Mouse (Mus musculus): ENCODE data around the gene Gp9. TPM values are rescaled to one million over a fixed set of nuclear protein-coding genes. Genes with fewer than 3 reads are reported as not detected.

Gene Gp9
- polyA plus RNA-seq, 1 experiment from 2014 or later = 3.4 TPM

- ATAC-seq (ENCODE audit: insufficient number of reproducible peaks, insufficient read depth, low FRiP score, low read depth) = peak; percentile 41; the same call in 1 of the 2 replicates
- H3K9ac ChIP-seq (ENCODE audit: low read length) = no peak overlapping the region
- no peak overlapping the region for H3K27ac ChIP-seq (replicated peaks in 1 of 2; ENCODE audit: control insufficient read depth in 1 of 2, insufficient read depth in 1 of 2, low read depth in 2 of 2, low read length in 2 of 2)
- no peaks in the 10 kb centered on the region for H3K9me3 ChIP-seq (ENCODE audit: control insufficient read depth, low read length)
- peak overlapping the region in 1 of 2 experiments; percentile 43; a peak in 2 of 4 replicates for H3K4me3 ChIP-seq (ENCODE audit: control insufficient read depth in 1 of 2, insufficient read depth in 1 of 2, low read depth in 1 of 2, low read length in 2 of 2)
- H3K27me3 ChIP-seq (ENCODE audit: control insufficient read depth, insufficient read depth, low read length) = peaks cover 49% of the 10 kb centered on the region
- H3K4me2 ChIP-seq (ENCODE audit: low read length) = peak overlapping the region; percentile 96
- WGBS = 25% methylated on average over 14 of the region's 14 CpGs
- no peaks in the 10 kb centered on the region for H3K36me3 ChIP-seq (ENCODE audit: control insufficient read depth, insufficient read depth, low read length)
- peaks cover 16 to 35% of the 10 kb centered on the region in 2 experiments for H3K4me1 ChIP-seq (ENCODE audit: control insufficient read depth in 2 of 2, insufficient read depth in 2 of 2, low read length in 2 of 2)
Measured at GRCm38 (mm10) chr6:87733131-87733930, 44.5 kb upstream of the Gp9 start.

DNA sequence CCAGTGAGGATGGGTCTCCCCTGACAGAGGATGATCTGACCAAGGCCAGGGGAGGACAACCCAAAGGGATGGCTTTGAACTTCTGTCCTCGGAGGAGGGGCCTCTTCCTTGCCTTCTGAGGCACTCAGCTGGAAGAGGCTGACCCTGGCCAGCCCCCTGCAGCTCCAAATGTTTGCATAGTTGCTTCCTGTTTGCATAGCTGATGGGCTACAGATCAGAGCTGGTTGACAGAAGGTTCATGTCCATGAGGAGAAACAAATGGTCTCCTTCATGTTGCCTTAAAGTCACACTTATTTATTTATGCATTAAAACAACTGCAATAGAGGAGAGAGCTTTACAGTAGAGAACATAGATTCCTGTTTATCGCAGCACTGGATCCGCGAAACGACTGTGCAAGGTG lies 43.7 kb upstream of the Gp9 start:
- ATAC-seq (ENCODE audit: insufficient number of reproducible peaks, insufficient read depth, low FRiP score, low read depth) = no peak
- no peak overlapping the region for H3K27ac ChIP-seq (replicated peaks in 1 of 2; ENCODE audit: control insufficient read depth in 1 of 2, insufficient read depth in 1 of 2, low read depth in 2 of 2, low read length in 2 of 2)
- no peak overlapping the region for H3K4me2 ChIP-seq (ENCODE audit: low read length)
- no peak overlapping the region for H3K9ac ChIP-seq (ENCODE audit: low read length)
- no peak overlapping the region for H3K4me3 ChIP-seq (ENCODE audit: control insufficient read depth in 1 of 2, insufficient read depth in 1 of 2, low read depth in 1 of 2, low read length in 2 of 2)
- peaks cover 16 to 35% of the 10 kb centered on the region in 2 experiments for H3K4me1 ChIP-seq (ENCODE audit: control insufficient read depth in 2 of 2, insufficient read depth in 2 of 2, low read length in 2 of 2)
- 55% methylated on average over 5 of the region's 5 CpGs for WGBS
- no peaks in the 10 kb centered on the region for H3K36me3 ChIP-seq (ENCODE audit: control insufficient read depth, insufficient read depth, low read length)
- peaks cover 44% of the 10 kb centered on the region for H3K27me3 ChIP-seq (ENCODE audit: control insufficient read depth, insufficient read depth, low read length)
- H3K9me3 ChIP-seq (ENCODE audit: control insufficient read depth, low read length) = no peaks in the 10 kb centered on the region

- WGBS = 76% methylated on average over 4 of the region's 4 CpGs
- H3K4me1 ChIP-seq (ENCODE audit: control insufficient read depth in 2 of 2, insufficient read depth in 2 of 2, low read length in 2 of 2) = peaks cover 23 to 28% of the 10 kb centered on the region in 2 experiments
- no peak overlapping the region for H3K4me2 ChIP-seq (ENCODE audit: low read length)
- no peaks in the 10 kb centered on the region for H3K9me3 ChIP-seq (ENCODE audit: control insufficient read depth, low read length)
- ATAC-seq (ENCODE audit: insufficient number of reproducible peaks, insufficient read depth, low FRiP score, low read depth) = no peak
- no peak overlapping the region for H3K9ac ChIP-seq (ENCODE audit: low read length)
- H3K36me3 ChIP-seq (ENCODE audit: control insufficient read depth, insufficient read depth, low read length) = no peaks in the 10 kb centered on the region
- peaks cover 16% of the 10 kb centered on the region for H3K27me3 ChIP-seq (ENCODE audit: control insufficient read depth, insufficient read depth, low read length)
- no peak overlapping the region for H3K27ac ChIP-seq (replicated peaks in 1 of 2; ENCODE audit: control insufficient read depth in 1 of 2, insufficient read depth in 1 of 2, low read depth in 2 of 2, low read length in 2 of 2)
- no peak overlapping the region for H3K4me3 ChIP-seq (ENCODE audit: control insufficient read depth in 1 of 2, insufficient read depth in 1 of 2, low read depth in 1 of 2, low read length in 2 of 2)
Measured at GRCm38 (mm10) chr6:87736923-87737322, 40.9 kb upstream of the Gp9 start.

- no peaks in the 10 kb centered on the region for H3K36me3 ChIP-seq (ENCODE audit: control insufficient read depth, insufficient read depth, low read length)
- H3K4me3 ChIP-seq (ENCODE audit: control insufficient read depth in 1 of 2, insufficient read depth in 1 of 2, low read depth in 1 of 2, low read length in 2 of 2) = no peak overlapping the region
- 67% methylated on average over 4 of the region's 4 CpGs for WGBS
- no peak overlapping the region for H3K9ac ChIP-seq (ENCODE audit: low read length)
- peaks cover 5% of the 10 kb centered on the region for H3K27me3 ChIP-seq (ENCODE audit: control insufficient read depth, insufficient read depth, low read length)
- no peaks in the 10 kb centered on the region for H3K9me3 ChIP-seq (ENCODE audit: control insufficient read depth, low read length)
- no peak for ATAC-seq (ENCODE audit: insufficient number of reproducible peaks, insufficient read depth, low FRiP score, low read depth)
- no peak overlapping the region for H3K27ac ChIP-seq (replicated peaks in 1 of 2; ENCODE audit: control insufficient read depth in 1 of 2, insufficient read depth in 1 of 2, low read depth in 2 of 2, low read length in 2 of 2)
- no peak overlapping the region for H3K4me2 ChIP-seq (ENCODE audit: low read length)
- H3K4me1 ChIP-seq (ENCODE audit: control insufficient read depth in 2 of 2, insufficient read depth in 2 of 2, low read length in 2 of 2) = peaks cover 15 to 19% of the 10 kb centered on the region in 2 experiments
Measured at GRCm38 (mm10) chr6:87737921-87738626, 39.8 kb upstream of the Gp9 start.

GRCm38 (mm10) chr6:87739898-87740297 lies 38.0 kb upstream of the Gp9 start:
- no peak overlapping the region for H3K4me2 ChIP-seq (ENCODE audit: low read length)
- H3K4me3 ChIP-seq (ENCODE audit: control insufficient read depth in 1 of 2, insufficient read depth in 1 of 2, low read depth in 1 of 2, low read length in 2 of 2) = no peak overlapping the region
- no peaks in the 10 kb centered on the region for H3K9me3 ChIP-seq (ENCODE audit: control insufficient read depth, low read length)
- H3K9ac ChIP-seq (ENCODE audit: low read length) = no peak overlapping the region
- ATAC-seq (ENCODE audit: insufficient number of reproducible peaks, insufficient read depth, low FRiP score, low read depth) = no peak
- peak overlapping the region; percentile 25 to 58; a peak in 2 of 4 replicates for H3K27ac ChIP-seq (replicated peaks in 1 of 2; ENCODE audit: control insufficient read depth in 1 of 2, insufficient read depth in 1 of 2, low read depth in 2 of 2, low read length in 2 of 2)
- WGBS = 15% methylated on average over 6 of the region's 6 CpGs
- H3K27me3 ChIP-seq (ENCODE audit: control insufficient read depth, insufficient read depth, low read length) = peaks cover 4% of the 10 kb centered on the region
- H3K4me1 ChIP-seq (ENCODE audit: control insufficient read depth in 2 of 2, insufficient read depth in 2 of 2, low read length in 2 of 2) = peaks cover 6 to 9% of the 10 kb centered on the region in 2 experiments; a peak in 3 of 4 replicates
- H3K36me3 ChIP-seq (ENCODE audit: control insufficient read depth, insufficient read depth, low read length) = no peaks in the 10 kb centered on the region

DNA sequence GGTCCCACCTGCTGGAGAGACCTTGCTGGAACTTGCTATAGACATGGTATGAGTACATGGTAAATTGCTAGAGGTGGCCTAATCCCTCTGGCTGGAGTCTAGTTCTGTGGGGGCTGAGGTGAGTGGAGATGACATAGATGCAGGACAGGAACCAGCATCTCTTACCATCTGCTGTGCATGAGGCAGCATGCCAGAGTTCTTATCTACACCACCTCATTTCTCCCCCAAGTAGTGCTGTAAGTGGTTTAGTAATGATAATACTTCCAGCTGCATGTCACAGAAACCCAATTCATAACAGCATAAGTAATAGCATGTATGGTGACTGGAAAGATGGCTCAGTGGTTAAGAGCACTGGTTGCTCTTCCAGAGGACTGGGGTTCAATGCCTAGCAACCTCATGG lies 37.4 kb upstream of the Gp9 start:
- no peak overlapping the region for H3K4me3 ChIP-seq (ENCODE audit: control insufficient read depth in 1 of 2, insufficient read depth in 1 of 2, low read depth in 1 of 2, low read length in 2 of 2)
- no peak for ATAC-seq (ENCODE audit: insufficient number of reproducible peaks, insufficient read depth, low FRiP score, low read depth)
- H3K4me1 ChIP-seq (ENCODE audit: control insufficient read depth in 2 of 2, insufficient read depth in 2 of 2, low read length in 2 of 2) = peaks cover 6 to 9% of the 10 kb centered on the region in 2 experiments; a peak in 3 of 4 replicates
- H3K27me3 ChIP-seq (ENCODE audit: control insufficient read depth, insufficient read depth, low read length) = peaks cover 4% of the 10 kb centered on the region; the same call in 1 of the 2 replicates
- no peaks in the 10 kb centered on the region for H3K9me3 ChIP-seq (ENCODE audit: control insufficient read depth, low read length)
- no peak overlapping the region for H3K4me2 ChIP-seq (ENCODE audit: low read length)
- H3K36me3 ChIP-seq (ENCODE audit: control insufficient read depth, insufficient read depth, low read length) = no peaks in the 10 kb centered on the region
- H3K27ac ChIP-seq (replicated peaks in 1 of 2; ENCODE audit: control insufficient read depth in 1 of 2, insufficient read depth in 1 of 2, low read depth in 2 of 2, low read length in 2 of 2) = no peak overlapping the region
- H3K9ac ChIP-seq (ENCODE audit: low read length) = no peak overlapping the region

DNA sequence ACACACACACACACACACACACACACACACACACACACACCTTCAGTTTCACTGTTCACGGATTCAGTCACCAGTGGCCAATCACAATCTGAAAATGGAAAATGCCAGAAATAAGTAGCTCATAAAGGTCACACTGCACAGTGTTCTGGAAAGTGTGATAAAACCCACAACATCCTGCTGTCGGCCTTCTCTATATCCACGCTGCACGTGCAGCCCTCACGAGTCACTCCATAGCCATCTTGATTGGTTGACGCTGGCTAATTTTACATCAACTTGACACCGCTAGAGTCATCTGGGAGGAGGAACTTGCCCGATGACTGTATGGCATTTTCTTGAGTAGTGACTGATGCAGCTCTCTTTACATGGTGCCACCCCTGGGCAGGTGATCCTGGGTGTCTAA lies 35.9 kb upstream of the Gp9 start:
- no peaks in the 10 kb centered on the region for H3K27me3 ChIP-seq (ENCODE audit: control insufficient read depth, insufficient read depth, low read length)

More for the DNA sequence above, 35.9 kb upstream of the Gp9 start:
- Histone ChIP-seq H3K4me3 (ENCODE audit: control insufficient read depth in 1 of 2, insufficient read depth in 1 of 2, low read depth in 1 of 2, low read length in 2 of 2) (no peak overlapping the region), H3K4me2 (ENCODE audit: low read length) (no peak overlapping the region), H3K36me3 (ENCODE audit: control insufficient read depth, insufficient read depth, low read length) (no peaks in the 10 kb centered on the region), H3K27ac (replicated peaks in 1 of 2; ENCODE audit: control insufficient read depth in 1 of 2, insufficient read depth in 1 of 2, low read depth in 2 of 2, low read length in 2 of 2) (no peak overlapping the region), H3K9me3 (ENCODE audit: control insufficient read depth, low read length) (no peaks in the 10 kb centered on the region), H3K9ac (ENCODE audit: low read length) (no peak overlapping the region), H3K4me1 (ENCODE audit: control insufficient read depth in 2 of 2, insufficient read depth in 2 of 2, low read length in 2 of 2) (peaks cover 6 to 9% of the 10 kb centered on the region in 2 experiments; a peak in 3 of 4 replicates)
- WGBS = 68% methylated on average over 8 of the region's 8 CpGs
- ATAC-seq (ENCODE audit: insufficient number of reproducible peaks, insufficient read depth, low FRiP score, low read depth) = no peak
